8 mouse cellular contexts compared by ENCODE assay signal in the genomic region with DNA sequence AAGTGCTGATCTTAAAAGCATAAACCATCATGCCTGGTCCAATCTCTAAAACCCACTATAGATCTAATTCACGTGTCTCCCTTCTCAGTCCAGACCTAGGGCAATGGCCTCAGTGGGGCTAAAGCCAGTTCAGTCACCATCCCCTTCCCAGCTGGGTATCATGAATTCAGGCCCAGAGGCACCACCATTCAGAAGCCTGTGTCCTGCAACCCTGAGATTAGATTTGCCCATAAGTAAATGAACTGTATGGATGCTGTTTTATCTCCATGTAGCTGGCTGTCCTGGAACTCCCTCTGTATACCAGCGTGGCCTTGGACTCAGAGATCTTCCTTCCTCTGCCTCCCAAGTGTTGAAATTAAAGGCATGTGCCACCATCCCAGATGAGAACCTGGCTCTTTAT. TPM values are rescaled to one million over a fixed set of nuclear protein-coding genes. Genes with fewer than 3 reads are reported as not detected.
DNase-seq lines count a peak whose midpoint lies in the region; ATAC-seq and TF ChIP-seq lines count a peak whose summit lies in the region.

No protein-coding gene starts in this region.

- intact Hi-C loops in gastrocnemius, postnatal 36 days (cut with DNase I) = no loop called here

- peak overlapping the region; percentile 52 for H3K27ac ChIP-seq in liver, adult 2 months (replicated peaks; ENCODE audit: insufficient read depth, low read depth, low read length)
- H3K27ac ChIP-seq in stomach, embryonic 15.5 days = 0 out of 2 replicates have a peak overlapping the region, but pooled peaks have one; percentile 45

- H3K9me3 ChIP-seq in megakaryocyte, embryonic 14.5 days = no peaks in the 10 kb centered on the region
- H3K9me3 ChIP-seq in stomach, embryonic 15.5 days = no peaks in the 10 kb centered on the region

- no peak overlapping the region for H3K9ac ChIP-seq in liver, adult 2 months (ENCODE audit: low read depth, low read length)
- 0 out of 2 replicates have a peak overlapping the region, but pooled peaks have one; percentile 0 for H3K9ac ChIP-seq in stomach, embryonic 15.5 days

- peaks cover 88% of the 10 kb centered on the region for H3K4me1 ChIP-seq in megakaryocyte, embryonic 14.5 days
- H3K4me1 ChIP-seq in liver, adult 2 months (ENCODE audit: control insufficient read depth, insufficient read depth, low read length) = peaks cover 30% of the 10 kb centered on the region
- peaks cover 36% of the 10 kb centered on the region for H3K4me1 ChIP-seq in stomach, embryonic 15.5 days

- no peak for DNase-seq in liver, adult 2 months (ENCODE audit: extremely low read depth, low read depth, low spot score)
- DNase-seq in gastrocnemius, postnatal 36 days = no peak
- DNase-seq in adrenal gland, postnatal 36 days = no peak
- DNase-seq in layer of hippocampus, adult 9-11 months = no peak

- WGBS in liver, adult 2 months = 70% methylated on average over 2 of the region's 2 CpGs
- 79% methylated on average over 2 of the region's 2 CpGs for WGBS in stomach, embryonic 15.5 days

- no peak for ATAC-seq in megakaryocyte, adult 5-6 weeks (ENCODE audit: poor library complexity, severe bottlenecking)
- peak; percentile 74 for ATAC-seq in erythroid progenitor cell, adult 5-6 weeks (replicated peaks; ENCODE audit: low FRiP score, poor library complexity, severe bottlenecking)
- ATAC-seq in stomach, embryonic 15.5 days (ENCODE audit: insufficient read depth, low FRiP score, low read depth) = peak; percentile 18; the same call in 1 of the 2 replicates

- peaks cover 29% of the 10 kb centered on the region for H3K36me3 ChIP-seq in megakaryocyte, embryonic 14.5 days (replicated peaks; ENCODE audit: low read length)
- H3K36me3 ChIP-seq in liver, adult 2 months (ENCODE audit: control insufficient read depth, insufficient read depth, low read length) = no peaks in the 10 kb centered on the region
- H3K36me3 ChIP-seq in stomach, embryonic 15.5 days = no peaks in the 10 kb centered on the region

- H3K4me2 ChIP-seq in stomach, embryonic 15.5 days = peak overlapping the region; percentile 85; the same call in 1 of the 2 replicates

- H3K27me3 ChIP-seq in megakaryocyte, embryonic 14.5 days (replicated peaks) = no peaks in the 10 kb centered on the region
- H3K27me3 ChIP-seq in liver, adult 2 months (ENCODE audit: control insufficient read depth, insufficient read depth, low read length) = no peaks in the 10 kb centered on the region
- no peaks in the 10 kb centered on the region for H3K27me3 ChIP-seq in stomach, embryonic 15.5 days (replicated peaks)

- peak overlapping the region; percentile 97 for H3K4me3 ChIP-seq in megakaryocyte, embryonic 14.5 days (replicated peaks)
- no peak overlapping the region for H3K4me3 ChIP-seq in liver, adult 2 months (ENCODE audit: insufficient read depth, low read depth, low read length)
- H3K4me3 ChIP-seq in stomach, embryonic 15.5 days (replicated peaks) = peak overlapping the region; percentile 98; the same call in 1 of the 2 replicates

- no peak for TF ChIP-seq CTCF in liver, adult 2 months (IDR thresholded peaks at IDR 0.05; ENCODE audit: low read depth, low read length)

- no peak for TF ChIP-seq POLR2A in liver, adult 2 months (IDR thresholded peaks at IDR 0.05; ENCODE audit: extremely low read depth, insufficient read depth, low read length)

- peaks cover 33% of the 10 kb centered on the region for H3K79me2 ChIP-seq in liver, adult 2 months (ENCODE audit: control insufficient read depth, insufficient read depth, low read length)

RNA-seq across cellular contexts. Expression of gene Sbno2, which starts 2.3 kb away (rescaled TPM):
- polyA plus RNA-seq in megakaryocyte, embryonic 14.5 days (2012; ENCODE audit: insufficient read depth, low replicate concordance) = 151 and 347 TPM in 2 replicates
- 32.4 and 33.0 TPM in 2 replicates for total RNA-seq in megakaryocyte, adult 5-6 weeks (2015)
- total RNA-seq in megakaryocyte, adult 5-6 weeks (2017) = 41.9 and 46.7 TPM in 2 replicates
- total RNA-seq in erythroid progenitor cell, adult 5-6 weeks (2015; ENCODE audit: low replicate concordance) = 19.5 and 21.8 TPM in 2 replicates
- 34.3 and 36.1 TPM in 2 replicates for total RNA-seq in erythroid progenitor cell, adult 5-6 weeks (2017; ENCODE audit: low replicate concordance)
- 8.9 and 11.8 TPM in 2 replicates for total RNA-seq in liver, adult 2 months (2014; rRNA removed)
- 19.2 and 25.9 TPM in 2 replicates for polyA plus RNA-seq in liver, adult 2 months (2012; rRNA removed)
- 14.8 and 15.9 TPM in 2 replicates for polyA plus RNA-seq in stomach, embryonic 15.5 days (2015; fragmentation: Nextera tagmentation; extraction: Ambion mirVana)
- 1 to 10 TPM; 4.5 to 7.3 TPM for total RNA-seq in gastrocnemius, postnatal 36 days (2021)
- 10 to 100 TPM; 49.3 to 51.3 TPM for total RNA-seq in adrenal gland, postnatal 36 days (2021)

RNA-seq across cellular contexts. Expression of gene Stk11, which starts 12.6 kb away (rescaled TPM):
- 153 and 200 TPM in 2 replicates for polyA plus RNA-seq in megakaryocyte, embryonic 14.5 days (2012; ENCODE audit: insufficient read depth, low replicate concordance)
- total RNA-seq in megakaryocyte, adult 5-6 weeks (2015) = 58.0 and 60.7 TPM in 2 replicates
- total RNA-seq in megakaryocyte, adult 5-6 weeks (2017) = 142 and 146 TPM in 2 replicates
- total RNA-seq in erythroid progenitor cell, adult 5-6 weeks (2015; ENCODE audit: low replicate concordance) = 224 and 296 TPM in 2 replicates
- 440 and 520 TPM in 2 replicates for total RNA-seq in erythroid progenitor cell, adult 5-6 weeks (2017; ENCODE audit: low replicate concordance)
- total RNA-seq in liver, adult 2 months (2014; rRNA removed) = 71.5 and 75.0 TPM in 2 replicates
- polyA plus RNA-seq in liver, adult 2 months (2012; rRNA removed) = 96.8 and 110 TPM in 2 replicates
- polyA plus RNA-seq in stomach, embryonic 15.5 days (2015; fragmentation: Nextera tagmentation; extraction: Ambion mirVana) = 16.9 and 19.2 TPM in 2 replicates
- total RNA-seq in gastrocnemius, postnatal 36 days (2021) = 100 to 1,000 TPM; 120 to 135 TPM
- total RNA-seq in adrenal gland, postnatal 36 days (2021) = 100 to 1,000 TPM; 146 to 149 TPM

RNA-seq across cellular contexts. Expression of gene Atp5d, which starts 35.4 kb away (rescaled TPM):
- polyA plus RNA-seq in megakaryocyte, embryonic 14.5 days (2012; ENCODE audit: insufficient read depth, low replicate concordance) = 1,192 and 1,533 TPM in 2 replicates
- total RNA-seq in megakaryocyte, adult 5-6 weeks (2015) = 161 and 162 TPM in 2 replicates
- 31.0 and 34.7 TPM in 2 replicates for total RNA-seq in megakaryocyte, adult 5-6 weeks (2017)
- total RNA-seq in erythroid progenitor cell, adult 5-6 weeks (2015; ENCODE audit: low replicate concordance) = 89.3 and 94.8 TPM in 2 replicates
- total RNA-seq in erythroid progenitor cell, adult 5-6 weeks (2017; ENCODE audit: low replicate concordance) = 19.4 and 39.9 TPM in 2 replicates
- 144 and 218 TPM in 2 replicates for total RNA-seq in liver, adult 2 months (2014; rRNA removed)
- polyA plus RNA-seq in liver, adult 2 months (2012; rRNA removed) = 1,387 and 1,558 TPM in 2 replicates
- 544 and 602 TPM in 2 replicates for polyA plus RNA-seq in stomach, embryonic 15.5 days (2015; fragmentation: Nextera tagmentation; extraction: Ambion mirVana)
- total RNA-seq in gastrocnemius, postnatal 36 days (2021) = 100 to 1,000 TPM; 600 to 616 TPM
- total RNA-seq in adrenal gland, postnatal 36 days (2021) = 100 to 1,000 TPM; 561 to 735 TPM

RNA-seq across cellular contexts. Expression of gene Cbarp, which starts 37.6 kb away (rescaled TPM):
- polyA plus RNA-seq in megakaryocyte, embryonic 14.5 days (2012; ENCODE audit: insufficient read depth, low replicate concordance) = 4.8 and 11.7 TPM in 2 replicates
- 1.6 and 2.2 TPM in 2 replicates for total RNA-seq in megakaryocyte, adult 5-6 weeks (2015)
- 1.4 TPM in 1 of 2 replicates, not detected in the other for total RNA-seq in megakaryocyte, adult 5-6 weeks (2017)
- not detected in 2 replicates for total RNA-seq in erythroid progenitor cell, adult 5-6 weeks (2015; ENCODE audit: low replicate concordance)
- total RNA-seq in erythroid progenitor cell, adult 5-6 weeks (2017; ENCODE audit: low replicate concordance) = not detected in 2 replicates
- total RNA-seq in liver, adult 2 months (2014; rRNA removed) = 0.47 and 0.55 TPM in 2 replicates
- 1.2 TPM in 2 replicates for polyA plus RNA-seq in liver, adult 2 months (2012; rRNA removed)
- 5.1 and 6.7 TPM in 2 replicates for polyA plus RNA-seq in stomach, embryonic 15.5 days (2015; fragmentation: Nextera tagmentation; extraction: Ambion mirVana)
- total RNA-seq in gastrocnemius, postnatal 36 days (2021) = 1 to 10 TPM; 1.4 to 2.1 TPM
- 100 to 1,000 TPM in 1 of 2 experiments, 10 to 100 TPM in 1; 57.5 to 205 TPM for total RNA-seq in adrenal gland, postnatal 36 days (2021)

RNA-seq across cellular contexts. Expression of gene Midn, which starts 45.0 kb away (rescaled TPM):
- 171 and 203 TPM in 2 replicates for polyA plus RNA-seq in megakaryocyte, embryonic 14.5 days (2012; ENCODE audit: insufficient read depth, low replicate concordance)
- total RNA-seq in megakaryocyte, adult 5-6 weeks (2015) = 29.5 and 29.6 TPM in 2 replicates
- total RNA-seq in megakaryocyte, adult 5-6 weeks (2017) = 22.4 and 36.1 TPM in 2 replicates
- total RNA-seq in erythroid progenitor cell, adult 5-6 weeks (2015; ENCODE audit: low replicate concordance) = 20.1 and 23.8 TPM in 2 replicates
- 12.5 and 18.2 TPM in 2 replicates for total RNA-seq in erythroid progenitor cell, adult 5-6 weeks (2017; ENCODE audit: low replicate concordance)
- 6.9 and 11.6 TPM in 2 replicates for total RNA-seq in liver, adult 2 months (2014; rRNA removed)
- polyA plus RNA-seq in liver, adult 2 months (2012; rRNA removed) = 27.4 and 38.8 TPM in 2 replicates
- 16.0 and 19.8 TPM in 2 replicates for polyA plus RNA-seq in stomach, embryonic 15.5 days (2015; fragmentation: Nextera tagmentation; extraction: Ambion mirVana)
- 10 to 100 TPM; 37.6 to 49.3 TPM for total RNA-seq in gastrocnemius, postnatal 36 days (2021)
- total RNA-seq in adrenal gland, postnatal 36 days (2021) = 100 to 1,000 TPM; 104 to 188 TPM
